Mouse (Mus musculus): ENCODE measurements around the gene Stx12.
"Not testable (repeated sequence)": the region's sequence is repeated elsewhere in the genome, so short reads cannot be mapped to it uniquely, and the experiment has no call there.

Gene Stx12

GRCm38 (mm10) chr4:132884064-132884843, at the start of gene Stx12:
Stx12 (minus strand) TSS chr4:132884509.
- DNase-seq (ENCODE audit: low spot score in 2 of 2), result peak; percentile 67 to 82

GRCm38 (mm10) chr4:132932752-132933404, 48.6 kb upstream of the Stx12 start:
- no peak for DNase-seq (ENCODE audit: low spot score in 2 of 2)

- DNase-seq (ENCODE audit: low spot score in 2 of 2), result peak; percentile 24 to 67
Measured at GRCm38 (mm10) chr4:132930784-132931183, 46.5 kb upstream of the Stx12 start.

- peak in 1 of 2 experiments; percentile 43 for DNase-seq (ENCODE audit: low spot score in 2 of 2)
Measured at GRCm38 (mm10) chr4:132926520-132926919, 42.2 kb upstream of the Stx12 start.

- DNase-seq (ENCODE audit: low spot score in 2 of 2), result peak; percentile 99
Measured at GRCm38 (mm10) chr4:132922558-132923008, 38.3 kb upstream of the Stx12 start, which contains the start of gene Fam76a. Fam76a (minus strand) TSS chr4:132922558.

- no peak for DNase-seq (ENCODE audit: low spot score in 2 of 2)
Measured at GRCm38 (mm10) chr4:132922061-132922530, 37.8 kb upstream of the Stx12 start.

- DNase-seq (ENCODE audit: low spot score in 2 of 2), result no peak
Measured at GRCm38 (mm10) chr4:132921488-132921887, 37.2 kb upstream of the Stx12 start.

- no peak for DNase-seq (ENCODE audit: low spot score in 2 of 2)
Measured at GRCm38 (mm10) chr4:132920171-132920570, 35.9 kb upstream of the Stx12 start.

- not testable (repeated sequence) for DNase-seq (ENCODE audit: low spot score in 2 of 2)
Measured at GRCm38 (mm10) chr4:132918493-132918892, 34.2 kb upstream of the Stx12 start.

GRCm38 (mm10) chr4:132912156-132912555, 27.8 kb upstream of the Stx12 start:
- peak; percentile 58 to 61 for DNase-seq (ENCODE audit: low spot score in 2 of 2)

GRCm38 (mm10) chr4:132905843-132906360, 21.6 kb upstream of the Stx12 start:
- no peak for DNase-seq (ENCODE audit: low spot score in 2 of 2)

- no peak for DNase-seq (ENCODE audit: low spot score in 2 of 2)
Measured at GRCm38 (mm10) chr4:132904765-132905309, 20.5 kb upstream of the Stx12 start.

- no peak for DNase-seq (ENCODE audit: low spot score in 2 of 2)
Measured at GRCm38 (mm10) chr4:132904071-132904470, 19.8 kb upstream of the Stx12 start.

GRCm38 (mm10) chr4:132898197-132898596, 13.9 kb upstream of the Stx12 start:
- no peak for DNase-seq (ENCODE audit: low spot score in 2 of 2)

GRCm38 (mm10) chr4:132894402-132894801, 10.1 kb upstream of the Stx12 start:
- no peak for DNase-seq (ENCODE audit: low spot score in 2 of 2)

- no peak for DNase-seq (ENCODE audit: low spot score in 2 of 2)
Measured at GRCm38 (mm10) chr4:132884844-132885374, 600 bp upstream of the Stx12 start.

GRCm38 (mm10) chr4:132883561-132884063, 697 bp downstream of the Stx12 start:
- DNase-seq (ENCODE audit: low spot score in 2 of 2), result no peak

GRCm38 (mm10) chr4:132874363-132875097, 9.8 kb downstream of the Stx12 start:
- DNase-seq (ENCODE audit: low spot score in 2 of 2), result no peak

- DNase-seq (ENCODE audit: low spot score in 2 of 2), result no peak
Measured at GRCm38 (mm10) chr4:132873481-132874362, 10.6 kb downstream of the Stx12 start.

GRCm38 (mm10) chr4:132871116-132871515, 13.2 kb downstream of the Stx12 start:
- DNase-seq (ENCODE audit: low spot score in 2 of 2), result no peak

All from thymus, postnatal 10 days (tissue).